23 mouse cellular contexts compared by ENCODE assay signal in genomic region chrX:162652445-162652844, GRCm38 (mm10). TPM values are rescaled to one million over a fixed set of nuclear protein-coding genes. Genes with fewer than 3 reads are reported as not detected.
DNase-seq lines count a peak whose midpoint lies in the region; ATAC-seq and TF ChIP-seq lines count a peak whose summit lies in the region.
"Had no signal": no experiment of that assay in that cellular context is flagged by ENCODE, and none has a peak within 500 bp of the region (broad histone marks: within the 10 kb centered on the region; RNA-seq: fewer than 3 reads in every experiment).

No protein-coding gene starts in this region.

- no peaks in the 10 kb centered on the region for H3K79me2 ChIP-seq in MEL (ENCODE audit: control insufficient read depth, insufficient read depth, low read length, poor library complexity)

- H3K36me3 ChIP-seq in MEL (ENCODE audit: control insufficient read depth in 1 of 2, insufficient read depth in 2 of 2, low read length in 2 of 2): peaks cover 0 to 30% of the 10 kb centered on the region in 2 experiments; a peak in 2 of 4 replicates
- H3K36me3 ChIP-seq in hindbrain, embryonic 11.5 days (ENCODE audit: control insufficient read depth, insufficient read depth, low read length): no peaks in the 10 kb centered on the region
- H3K36me3 ChIP-seq: embryonic facial prominence, embryonic 10.5 days; embryonic facial prominence, embryonic 12.5 days; forebrain, embryonic 15.5 days; G1E had no signal

- TF ChIP-seq EP300 in MEL (IDR thresholded peaks at IDR 0.05; ENCODE audit: low read depth in 1 of 2, low read length in 2 of 2): no peak

- peaks cover 11 to 22% of the 10 kb centered on the region in 2 experiments for H3K4me1 ChIP-seq in MEL (ENCODE audit: control insufficient read depth in 1 of 2, insufficient read depth in 2 of 2, low read length in 2 of 2)
- no peaks in the 10 kb centered on the region for H3K4me1 ChIP-seq in hindbrain, embryonic 11.5 days (replicated peaks; ENCODE audit: control insufficient read depth, insufficient read depth, low read length)
- H3K4me1 ChIP-seq: embryonic facial prominence, embryonic 10.5 days; embryonic facial prominence, embryonic 12.5 days; forebrain, embryonic 13.5 days; forebrain, embryonic 15.5 days had no signal

- TF ChIP-seq POLR2A in MEL (IDR thresholded peaks at IDR 0.05; ENCODE audit: control insufficient read depth in 1 of 2, insufficient read depth in 1 of 2, low read depth in 1 of 2, low read length in 2 of 2, poor library complexity in 1 of 2): no peak

- TF ChIP-seq RAD21 in MEL (IDR thresholded peaks at IDR 0.05; ENCODE audit: low read depth, low read length): no peak

- no peaks in the 10 kb centered on the region for H3K9me3 ChIP-seq in MEL (replicated peaks; ENCODE audit: insufficient read depth, low read length)
- H3K9me3 ChIP-seq in hindbrain, embryonic 11.5 days (ENCODE audit: control insufficient read depth, low read length): no peaks in the 10 kb centered on the region
- H3K9me3 ChIP-seq: embryonic facial prominence, embryonic 10.5 days; embryonic facial prominence, embryonic 12.5 days; forebrain, embryonic 13.5 days; forebrain, embryonic 15.5 days; G1E had no signal

- no peak overlapping the region for H3K4me3 ChIP-seq in MEL (ENCODE audit: control insufficient read depth in 1 of 2, insufficient read depth in 1 of 2, low read depth in 2 of 2, low read length in 2 of 2)
- no peak overlapping the region for H3K4me3 ChIP-seq in hindbrain, embryonic 11.5 days (ENCODE audit: low read depth, low read length)
- H3K4me3 ChIP-seq: embryonic facial prominence, embryonic 10.5 days; embryonic facial prominence, embryonic 12.5 days; forebrain, embryonic 13.5 days; forebrain, embryonic 15.5 days had no signal

- ATAC-seq in granulocyte monocyte progenitor cell, adult 5-6 weeks (replicated peaks; ENCODE audit: poor library complexity, severe bottlenecking): peak; percentile 79
- ATAC-seq in megakaryocyte, adult 5-6 weeks (ENCODE audit: poor library complexity, severe bottlenecking): peak; percentile 60
- no peak for ATAC-seq in hindbrain, embryonic 11.5 days (ENCODE audit: low FRiP score)
- ATAC-seq: CD4-positive, CD25-positive, alpha-beta regulatory T cell, adult 4 months; forebrain, embryonic 13.5 days; forebrain, embryonic 15.5 days; forebrain, postnatal 0 days had no signal

- WGBS in hindbrain, embryonic 11.5 days: 92% methylated on average over 3 of the region's 3 CpGs

- no peak for TF ChIP-seq CTCF in MEL (IDR thresholded peaks at IDR 0.05 in 2 of 3, conservative IDR thresholded peaks at IDR 0.05 in 1 of 3; ENCODE audit: control insufficient read depth in 1 of 3, insufficient read depth in 1 of 3, low read depth in 2 of 3, low read length in 3 of 3, poor library complexity in 1 of 3, severe bottlenecking in 1 of 3)

- H3K27me3 ChIP-seq in MEL (ENCODE audit: control insufficient read depth in 1 of 2, insufficient read depth in 2 of 2, low read length in 2 of 2): no peaks in the 10 kb centered on the region
- H3K27me3 ChIP-seq in hindbrain, embryonic 11.5 days (ENCODE audit: control insufficient read depth, insufficient read depth, low read length): peaks cover 2% of the 10 kb centered on the region; the same call in 1 of the 2 replicates
- H3K27me3 ChIP-seq: CH12.LX; embryonic facial prominence, embryonic 12.5 days; forebrain, embryonic 13.5 days; forebrain, embryonic 15.5 days had no signal

- no peak overlapping the region for H3K9ac ChIP-seq in MEL (ENCODE audit: control insufficient read depth, low read depth, low read length, poor library complexity, severe bottlenecking)
- H3K9ac ChIP-seq in hindbrain, embryonic 11.5 days (ENCODE audit: low read depth, low read length): no peak overlapping the region
- H3K9ac ChIP-seq: embryonic facial prominence, embryonic 12.5 days; forebrain, embryonic 13.5 days; forebrain, embryonic 15.5 days; forebrain, postnatal 0 days had no signal

- DNase-seq in MEL (ENCODE audit: low read depth, low spot score): peak; percentile 19
- DNase-seq in embryo, embryonic 10.5 days (ENCODE audit: low spot score): no peak
- DNase-seq in hindbrain, embryonic 11.5 days (ENCODE audit: low spot score): no peak
- no peak for DNase-seq in kidney, postnatal 10 days
- DNase-seq: adrenal gland, adult 2 months; adrenal gland, postnatal 10 days; adrenal gland, postnatal 36 days; B cell, adult 2 months; cerebellum, adult 11 months; cerebellum, adult 18-20 months; cerebellum, adult 9-10 months; cerebellum, postnatal 10 days; cerebellum, postnatal 36 days; forebrain, postnatal 0 days had no signal

- H3K27ac ChIP-seq in MEL (ENCODE audit: control insufficient read depth, low read depth, low read length): no peak overlapping the region
- no peak overlapping the region for H3K27ac ChIP-seq in hindbrain, embryonic 11.5 days (ENCODE audit: low read depth, low read length)
- H3K27ac ChIP-seq: embryonic facial prominence, embryonic 10.5 days; embryonic facial prominence, embryonic 12.5 days; forebrain, embryonic 13.5 days; forebrain, embryonic 15.5 days had no signal

- no peak overlapping the region for H3K4me2 ChIP-seq in hindbrain, embryonic 11.5 days (replicated peaks; ENCODE audit: low read depth, low read length)
- H3K4me2 ChIP-seq: embryonic facial prominence, embryonic 12.5 days; forebrain, embryonic 13.5 days; forebrain, embryonic 15.5 days had no signal

TF ChIP-seq in MEL, 35 proteins besides CTCF, POLR2A, EP300 and RAD21:
- TF ChIP-seq NELFE (IDR thresholded peaks at IDR 0.05; ENCODE audit: low read depth, low read length) (no peak), ZMIZ1 (IDR thresholded peaks at IDR 0.05; ENCODE audit: low read depth, low read length) (no peak), TBP (IDR thresholded peaks at IDR 0.05; ENCODE audit: low read depth, low read length) (0 out of 2 replicates have a peak, but pooled peaks have one; percentile 17)

RNA-seq across cellular contexts. Expression of gene Reps2, which starts 9.0 kb away (rescaled TPM):
- 2.1 and 2.2 TPM in 2 replicates for total RNA-seq in MEL (2012; rRNA removed)
- polyA plus RNA-seq in MEL (2012; ENCODE audit: insufficient read depth in 1 of 2, insufficient read length in 2 of 2, low read depth in 1 of 2, low replicate concordance in 2 of 2, missing spikeins in 1 of 2): 1 to 10 TPM in 1 of 2 experiments, not detected in 1; 2.8 TPM
- not detected in 2 replicates for total RNA-seq in granulocyte monocyte progenitor cell, adult 5-6 weeks (2014; fragmentation: Nextera tagmentation)
- 0.09 and 0.15 TPM in 2 replicates for total RNA-seq in granulocyte monocyte progenitor cell, adult 5-6 weeks (2017)
- total RNA-seq in megakaryocyte, adult 5-6 weeks (2015): 2.1 and 3.3 TPM in 2 replicates
- total RNA-seq in megakaryocyte, adult 5-6 weeks (2017): 1.4 and 2.2 TPM in 2 replicates
- polyA plus RNA-seq in hindbrain, embryonic 11.5 days (2014; fragmentation: Nextera tagmentation; extraction: Ambion mirVana): 0.82 and 1.1 TPM in 2 replicates
- total RNA-seq: CH12.LX had no signal
- polyA plus RNA-seq: CD4-positive, CD25-positive, alpha-beta regulatory T cell, adult 4 months had no signal
